Mouse (Mus musculus) neutrophil, adult 65 days (primary cell): ENCODE results near the gene Gm15023. TPM values are rescaled to one million over a fixed set of nuclear protein-coding genes. Genes with fewer than 3 reads are reported as not detected.

Experiments used
- total RNA-seq: library from RNA; stranded (reverse); gene quantifications from 2 replicates; pipeline ENCODE4 v1.2.4, GENCODE M21; 2023

Gm15023 gene
- not detected in 2 replicates for total RNA-seq

GRCm38 (mm10) chrX:135177532-135177931 lies at the start of gene Gm15023:
Gene Gm15023 (minus strand): TSS chrX:135177632.

GRCm38 (mm10) chrX:135210436-135211221 lies 33.2 kb upstream of the Gm15023 start, which contains the start of gene Tceal6:
Gene Tceal6 (minus strand): TSS chrX:135210687.

Other genes with a start within 250 kb of the Gm15023 start
- 0.23 TPM in 1 of 2 replicates, not detected in the other for gene Nxf2, start 212.9 kb downstream of the Gm15023 start, total RNA-seq
- 3.0 and 3.8 TPM in 2 replicates for gene Zmat1, start 168.4 kb downstream of the Gm15023 start, total RNA-seq
- not detected in 2 replicates for gene Tceal6, start 33.1 kb upstream of the Gm15023 start, total RNA-seq
- gene Pramel3, start 124.7 kb upstream of the Gm15023 start, total RNA-seq: not detected in 2 replicates
- gene Gm5128, start 195.7 kb upstream of the Gm15023 start, total RNA-seq: not detected in 2 replicates